Mouse (Mus musculus): ENCODE measurements around the gene Hsp90aa1.

GRCm38 (mm10) chr12:110651464-110651863 lies 51.1 kb downstream of the Hsp90aa1 start:
- TF ChIP-seq CTCF (IDR thresholded peaks at IDR 0.05; ENCODE audit: low read depth, low read length) (no peak), POLR2A (IDR thresholded peaks at IDR 0.05; ENCODE audit: extremely low read depth, insufficient read depth, low read length) (no peak)

Data from liver, adult 2 months (tissue).